Mouse (Mus musculus) stomach, postnatal 0 days (tissue): Measurements from ENCODE around the gene Col4a4.

Source experiments
- CTCF ChIP-seq: IDR thresholded peaks from 2 replicates; pipeline ENCODE4 v1.5.1; 2016; ENCODE audit warnings: antibody characterized with exemption, low read depth, mild to moderate bottlenecking, moderate library complexity
- EP300 ChIP-seq: optimal IDR thresholded peaks from 2 replicates; pipeline ENCODE3; 2016; ENCODE audit warnings: antibody characterized with exemption

DNA sequence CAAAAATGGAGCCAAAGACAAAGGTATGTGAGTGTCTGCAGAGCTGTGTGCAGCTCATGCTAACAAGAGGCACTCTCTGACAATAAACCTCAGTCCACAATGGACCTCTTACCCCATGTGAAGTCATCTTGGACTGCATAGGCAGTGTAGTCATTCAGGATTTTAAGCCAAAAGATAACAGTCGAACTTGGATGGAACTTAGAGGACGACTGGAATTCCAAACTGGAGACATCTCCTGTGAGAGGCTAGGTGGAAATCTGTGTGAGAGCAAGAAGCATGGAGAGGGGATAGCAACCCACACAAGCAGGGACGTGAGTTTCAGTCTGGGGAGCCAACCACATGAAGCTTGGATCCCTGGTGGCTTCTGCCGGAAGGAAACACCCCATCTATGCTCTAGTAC lies 136.8 kb downstream of the Col4a4 start:
- no peak for TF ChIP-seq CTCF
- TF ChIP-seq EP300, result no peak
